9 mouse cellular contexts compared by ENCODE assay signal in genomic region chr3:9402836-9403235, GRCm38 (mm10).
DNase-seq lines count a peak whose midpoint lies in the region; ATAC-seq and TF ChIP-seq lines count a peak whose summit lies in the region.
"Had no signal": no experiment of that assay in that cellular context is flagged by ENCODE, and none has a peak within 500 bp of the region (broad histone marks: within the 10 kb centered on the region; RNA-seq: fewer than 3 reads in every experiment).

No protein-coding gene starts in this region.

- H3K4me3 ChIP-seq in lung, adult 2 months (replicated peaks; ENCODE audit: extremely low read depth, low read depth, low read length) = no peak overlapping the region
- H3K4me3 ChIP-seq in embryonic facial prominence, embryonic 13.5 days = no peak overlapping the region
- no peak overlapping the region for H3K4me3 ChIP-seq in kidney, postnatal 0 days (replicated peaks; ENCODE audit: low read depth, low read length)
- H3K4me3 ChIP-seq in megakaryocyte, embryonic 14.5 days (replicated peaks) = peak overlapping the region; percentile 86
- H3K4me3 ChIP-seq: embryonic facial prominence, embryonic 12.5 days; neural tube, embryonic 12.5 days had no signal

- no peaks in the 10 kb centered on the region for H3K36me3 ChIP-seq in embryonic facial prominence, embryonic 13.5 days
- H3K36me3 ChIP-seq in kidney, postnatal 0 days (ENCODE audit: insufficient read depth, low read length) = no peaks in the 10 kb centered on the region
- H3K36me3 ChIP-seq in megakaryocyte, embryonic 14.5 days (replicated peaks; ENCODE audit: low read length) = no peaks in the 10 kb centered on the region
- H3K36me3 ChIP-seq: embryonic facial prominence, embryonic 12.5 days; neural tube, embryonic 12.5 days had no signal

- H3K4me2 ChIP-seq in embryonic facial prominence, embryonic 13.5 days = peak overlapping the region; percentile 31; the same call in 1 of the 2 replicates
- H3K4me2 ChIP-seq in kidney, postnatal 0 days (ENCODE audit: low read length) = no peak overlapping the region
- H3K4me2 ChIP-seq: embryonic facial prominence, embryonic 12.5 days; neural tube, embryonic 12.5 days had no signal

- H3K27ac ChIP-seq in embryonic facial prominence, embryonic 13.5 days = peak overlapping the region; percentile 41; the same call in 1 of the 2 replicates
- no peak overlapping the region for H3K27ac ChIP-seq in kidney, postnatal 0 days
- H3K27ac ChIP-seq: embryonic facial prominence, embryonic 12.5 days; neural tube, embryonic 12.5 days had no signal

- TF ChIP-seq CTCF in lung, adult 2 months (IDR thresholded peaks at IDR 0.05; ENCODE audit: insufficient read depth, low read length) = no peak
- TF ChIP-seq CTCF in kidney, postnatal 0 days (IDR thresholded peaks at IDR 0.05; ENCODE audit: low read depth) = no peak

- H3K9me3 ChIP-seq in embryonic facial prominence, embryonic 13.5 days = no peaks in the 10 kb centered on the region
- H3K9me3 ChIP-seq in kidney, postnatal 0 days (replicated peaks; ENCODE audit: low read length) = no peaks in the 10 kb centered on the region
- H3K9me3 ChIP-seq in megakaryocyte, embryonic 14.5 days = peaks cover 1% of the 10 kb centered on the region
- H3K9me3 ChIP-seq: embryonic facial prominence, embryonic 12.5 days; neural tube, embryonic 12.5 days had no signal

- TF ChIP-seq POLR2A in lung, adult 2 months (IDR thresholded peaks at IDR 0.05; ENCODE audit: borderline replicate concordance, extremely low read depth, low read depth, low read length) = no peak

- H3K4me1 ChIP-seq in lung, adult 2 months (ENCODE audit: control insufficient read depth, insufficient read depth, low read length) = peaks cover 21% of the 10 kb centered on the region
- H3K4me1 ChIP-seq in embryonic facial prominence, embryonic 13.5 days = peaks cover 32% of the 10 kb centered on the region
- peaks cover 8% of the 10 kb centered on the region; the same call in 1 of the 2 replicates for H3K4me1 ChIP-seq in kidney, postnatal 0 days (replicated peaks; ENCODE audit: insufficient read depth, low read length)
- H3K4me1 ChIP-seq in megakaryocyte, embryonic 14.5 days = peaks cover 79% of the 10 kb centered on the region

- peak; percentile 35 to 54 for DNase-seq in lung, adult 18-20 months
- no peak for DNase-seq in lung, adult 2 months
- peak; percentile 61 for DNase-seq in kidney, postnatal 0 days (ENCODE audit: low spot score)
- DNase-seq in testis, postnatal 14 days (ENCODE audit: low spot score) = no peak

- ATAC-seq in embryonic facial prominence, embryonic 13.5 days (ENCODE audit: insufficient number of reproducible peaks, insufficient read depth, low FRiP score, low TSS enrichment, low read depth) = no peak
- ATAC-seq in kidney, postnatal 0 days (replicated peaks; ENCODE audit: low FRiP score, low read depth) = no peak
- no peak for ATAC-seq in erythroid progenitor cell, adult 5-6 weeks (replicated peaks; ENCODE audit: low FRiP score, poor library complexity, severe bottlenecking)

- WGBS in lung, adult 2 months = 15% methylated on average over 5 of the region's 5 CpGs
- WGBS in embryonic facial prominence, embryonic 13.5 days = 20% methylated on average over 5 of the region's 5 CpGs
- WGBS in kidney, postnatal 0 days = 43% methylated on average over 5 of the region's 5 CpGs

- no peak overlapping the region for H3K9ac ChIP-seq in embryonic facial prominence, embryonic 13.5 days
- H3K9ac ChIP-seq in kidney, postnatal 0 days (ENCODE audit: low read depth, low read length) = no peak overlapping the region
- H3K9ac ChIP-seq: embryonic facial prominence, embryonic 12.5 days; neural tube, embryonic 12.5 days had no signal

- H3K27me3 ChIP-seq in embryonic facial prominence, embryonic 13.5 days = no peaks in the 10 kb centered on the region
- H3K27me3 ChIP-seq in kidney, postnatal 0 days (ENCODE audit: insufficient read depth, low read length) = no peaks in the 10 kb centered on the region
- peaks cover 36% of the 10 kb centered on the region for H3K27me3 ChIP-seq in megakaryocyte, embryonic 14.5 days (replicated peaks)
- H3K27me3 ChIP-seq: embryonic facial prominence, embryonic 12.5 days; neural tube, embryonic 12.5 days had no signal

Comparison
In these comparisons a context has a peak if more than half of its experiments do, and no peak if none do; other contexts are left out.
1. DNase-seq: peak in lung, adult 18-20 months (2 of 2) and kidney, postnatal 0 days (single experiment); none in lung, adult 2 months (single experiment) and testis, postnatal 14 days (single experiment).